Mouse (Mus musculus) inflammation-experienced regulatory T-cells (primary cell): ENCODE measurements around the gene Ppp4r3a. TPM values are rescaled to one million over a fixed set of nuclear protein-coding genes. Genes with fewer than 3 reads are reported as not detected.

Experiments
- polyA plus RNA-seq, 2 experiments: library from polyadenylated mRNA; unstranded; fragments of 100-300 nt; shearing (Covaris generic); gene quantifications; one replicate each; pipeline ENCODE4 v1.2.1; 2017

The Ppp4r3a gene
- 100 to 1,000 TPM; 112 to 134 TPM for polyA plus RNA-seq

DNA sequence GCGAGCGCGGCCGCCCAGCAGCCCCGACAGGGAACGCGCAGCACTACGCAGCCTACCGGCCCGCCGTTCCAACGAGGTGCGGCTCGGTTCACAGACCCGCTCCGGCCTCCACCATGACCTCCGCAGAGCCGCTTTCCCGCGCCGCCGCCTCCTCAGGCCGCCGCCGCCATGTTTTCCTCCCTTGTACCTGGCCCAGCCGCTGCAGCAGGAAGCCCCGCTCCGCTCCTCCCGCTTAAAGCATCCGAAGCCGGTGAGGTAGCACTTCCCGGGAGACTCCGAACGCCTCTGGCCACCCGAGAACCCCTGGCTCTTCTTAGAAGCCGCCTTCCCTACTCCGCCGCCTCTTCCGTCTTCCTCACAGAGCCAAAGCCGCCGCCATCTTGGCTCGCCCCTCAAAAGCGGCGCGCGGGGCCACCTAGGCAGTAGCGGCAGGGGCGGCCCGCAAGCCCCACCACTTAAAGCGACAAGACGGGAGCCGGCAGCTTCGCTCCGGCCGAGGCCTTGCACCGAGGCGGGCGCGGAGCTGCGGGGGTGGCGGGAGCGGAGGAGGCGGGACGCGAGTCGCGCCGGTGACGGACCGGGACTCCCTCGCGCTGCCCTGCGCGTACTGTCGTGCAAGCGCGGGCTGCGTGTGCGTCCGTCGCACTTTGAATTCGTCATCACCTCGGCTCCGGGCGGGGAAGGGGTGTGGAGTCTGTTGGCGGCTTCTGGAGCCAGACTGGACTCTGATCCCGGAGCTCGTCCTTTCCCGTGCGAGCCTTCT is at the start of gene Ppp4r3a:
TSS of gene Ppp4r3a (minus strand) at position 627 of the 763 bp plus-strand sequence.

DNA sequence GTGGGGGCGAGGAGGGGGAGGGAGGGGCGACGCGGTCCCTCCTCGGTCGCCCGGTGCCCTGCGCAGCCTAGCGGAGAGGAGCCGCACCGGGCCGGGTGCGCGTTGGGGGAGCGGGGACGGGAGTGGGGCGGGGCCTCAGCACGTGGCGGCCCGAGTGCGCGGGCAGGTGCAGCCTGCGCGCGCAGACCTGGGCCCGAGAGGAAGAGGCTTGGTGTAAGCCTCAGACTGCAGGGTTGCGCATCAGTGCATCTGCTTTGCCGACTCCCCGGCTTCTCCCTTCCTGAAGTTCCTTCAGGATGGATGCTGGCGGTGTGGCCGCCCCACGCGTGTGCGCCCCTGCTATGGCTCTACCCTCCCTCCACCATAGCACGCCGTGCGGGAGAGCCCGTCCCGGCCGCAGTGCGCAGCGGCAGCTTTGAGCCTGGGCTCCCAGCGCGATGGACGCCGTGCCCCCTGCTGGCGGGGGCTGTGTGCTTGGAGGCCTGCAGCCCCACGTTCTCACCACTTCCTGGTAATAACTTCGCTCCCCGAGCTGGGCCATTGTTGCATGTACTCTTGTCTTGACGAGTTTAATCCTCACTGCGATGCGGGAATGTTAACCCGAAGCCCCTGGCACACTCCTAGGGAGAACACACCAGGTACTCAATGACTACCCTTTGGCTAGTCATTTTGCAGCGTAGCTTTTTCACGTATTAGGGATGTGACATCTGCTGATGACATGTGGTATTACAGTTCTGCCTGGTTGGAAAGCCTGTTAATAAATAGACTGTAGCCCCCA is 54.4 kb downstream of the Ppp4r3a start, which contains the start of gene Ccdc88c:
TSS of gene Ccdc88c (minus strand) at position 103 of the 778 bp plus-strand sequence.

Other genes starting within 250 kb of the Ppp4r3a start
- gene Gpr68, start 175.5 kb downstream of the Ppp4r3a start, polyA plus RNA-seq, result 100 to 1,000 TPM in 1 of 2 experiments, 10 to 100 TPM in 1; 93.3 to 138 TPM
- gene Ccdc88c, start 54.6 kb downstream of the Ppp4r3a start, polyA plus RNA-seq, result 100 to 1,000 TPM; 120 to 133 TPM